Mouse (Mus musculus): Measurements from ENCODE around the gene Chrna4.

- no peak for TF ChIP-seq MYOD1 (IDR thresholded peaks at IDR 0.05; ENCODE audit: control insufficient read depth in 1 of 3, insufficient read length in 2 of 3, low read depth in 2 of 3)
- no peak for TF ChIP-seq MAX (IDR thresholded peaks at IDR 0.05; ENCODE audit: low read depth)
- TF ChIP-seq POLR2A (IDR thresholded peaks at IDR 0.05; ENCODE audit: insufficient read length, low read depth), result no peak
- TF ChIP-seq CEBPB (IDR thresholded peaks at IDR 0.05; ENCODE audit: insufficient read depth, poor library complexity, severe bottlenecking), result no peak
- TF ChIP-seq MYOG (IDR thresholded peaks at IDR 0.05; ENCODE audit: control insufficient read depth in 1 of 3, insufficient read depth in 1 of 3, insufficient read length in 2 of 3, low read depth in 2 of 3), result no peak
Observed at GRCm38 (mm10) chr2:181031406-181031934, 11.9 kb downstream of the Chrna4 start.
